ENCODE assay signal across 8 mouse cellular contexts in the genomic region with DNA sequence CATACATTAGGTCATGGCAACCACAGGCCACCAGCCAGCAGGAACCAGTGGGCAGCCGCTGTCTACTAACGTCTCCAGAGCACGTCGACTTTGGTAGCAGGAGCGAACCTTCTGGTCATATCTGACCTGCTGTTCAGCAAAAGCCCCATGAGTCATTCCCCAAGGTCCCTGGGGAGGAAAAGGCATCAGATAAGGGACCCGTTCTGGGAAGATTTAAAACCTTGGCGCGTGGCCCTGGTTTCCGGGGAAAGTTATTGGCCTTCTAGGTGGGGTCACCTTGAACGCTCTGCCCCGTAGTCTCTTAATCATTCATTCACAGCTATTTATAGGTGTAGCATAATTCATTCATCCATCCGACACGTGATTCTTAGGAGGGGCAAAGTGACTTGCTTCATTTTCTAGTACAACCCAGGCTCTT. TPM values are rescaled to one million over a fixed set of nuclear protein-coding genes. Genes with fewer than 3 reads are reported as not detected.
A peak's percentile ranks its signal among the peaks of the same experiment; 100 is the strongest.
DNase-seq lines count a peak whose midpoint lies in the region; ATAC-seq lines count a peak whose summit lies in the region.

No protein-coding gene starts in this region.

- no peak overlapping the region for H3K9ac ChIP-seq in heart, embryonic 15.5 days

- H3K4me1 ChIP-seq in heart, embryonic 15.5 days (replicated peaks): peaks cover 20% of the 10 kb centered on the region
- peaks cover 17% of the 10 kb centered on the region for H3K4me1 ChIP-seq in midbrain, embryonic 10.5 days

- peak; percentile 56; the same call in 1 of the 2 replicates for ATAC-seq in heart, embryonic 15.5 days (replicated peaks; ENCODE audit: insufficient number of reproducible peaks, insufficient read depth, low FRiP score, low read depth)

- H3K4me2 ChIP-seq in heart, embryonic 15.5 days: peak overlapping the region; percentile 5; the same call in 1 of the 2 replicates

- H3K4me3 ChIP-seq in heart, embryonic 15.5 days: no peak overlapping the region
- no peak overlapping the region for H3K4me3 ChIP-seq in midbrain, embryonic 10.5 days

- peak overlapping the region; percentile 39 for H3K27ac ChIP-seq in heart, embryonic 15.5 days
- no peak overlapping the region for H3K27ac ChIP-seq in midbrain, embryonic 10.5 days (replicated peaks)

- H3K27me3 ChIP-seq in heart, embryonic 15.5 days: no peaks in the 10 kb centered on the region
- H3K27me3 ChIP-seq in midbrain, embryonic 10.5 days (ENCODE audit: low read depth, poor library complexity, severe bottlenecking): no peaks in the 10 kb centered on the region

- DNase-seq in urinary bladder, adult 2 months (ENCODE audit: low spot score): peak; percentile 45
- no peak for DNase-seq in urinary bladder, postnatal 4 days (ENCODE audit: low spot score in 2 of 2)
- peak; percentile 92 to 94 for DNase-seq in kidney, postnatal 25 days
- DNase-seq in midbrain, embryonic 10.5 days (ENCODE audit: low spot score): no peak
- DNase-seq in cerebellum, postnatal 36 days: no peak
- no peak for DNase-seq in layer of hippocampus, adult 18-20 months (ENCODE audit: low spot score in 2 of 2)
- no peak for DNase-seq in right cerebral cortex, postnatal 4 days

- no peaks in the 10 kb centered on the region for H3K9me3 ChIP-seq in heart, embryonic 15.5 days (replicated peaks)
- no peaks in the 10 kb centered on the region for H3K9me3 ChIP-seq in midbrain, embryonic 10.5 days (replicated peaks)

- WGBS in heart, embryonic 15.5 days: 27% methylated on average over 13 of the region's 13 CpGs
- WGBS in midbrain, embryonic 10.5 days: 92% methylated on average over 13 of the region's 13 CpGs

- H3K36me3 ChIP-seq in heart, embryonic 15.5 days: no peaks in the 10 kb centered on the region
- no peaks in the 10 kb centered on the region for H3K36me3 ChIP-seq in midbrain, embryonic 10.5 days

RNA-seq across cellular contexts. Expression of a gene that starts 34.7 kb away (rescaled TPM):
- polyA plus RNA-seq in urinary bladder, adult 2 months (2012; rRNA removed): 12.6 and 28.4 TPM in 2 replicates
- 11.7 and 12.7 TPM in 2 replicates for polyA plus RNA-seq in heart, embryonic 15.5 days (2015; fragmentation: Nextera tagmentation; extraction: Ambion mirVana)
- 9.1 and 9.9 TPM in 2 replicates for polyA plus RNA-seq in midbrain, embryonic 10.5 days (2016; fragmentation: Nextera tagmentation; extraction: Ambion mirVana)
- 10 to 100 TPM; 43.7 to 44.5 TPM for total RNA-seq in layer of hippocampus, adult 18-20 months (2021)

RNA-seq across cellular contexts. Expression of a gene that starts 37.8 kb away (rescaled TPM):
- 35.8 and 40.0 TPM in 2 replicates for polyA plus RNA-seq in urinary bladder, adult 2 months (2012; rRNA removed)
- polyA plus RNA-seq in heart, embryonic 15.5 days (2015; fragmentation: Nextera tagmentation; extraction: Ambion mirVana): 14.9 and 21.5 TPM in 2 replicates
- 21.6 and 25.6 TPM in 2 replicates for polyA plus RNA-seq in midbrain, embryonic 10.5 days (2016; fragmentation: Nextera tagmentation; extraction: Ambion mirVana)
- total RNA-seq in layer of hippocampus, adult 18-20 months (2021): 10 to 100 TPM; 28.9 to 29.9 TPM

Comparison
In these comparisons a context has a peak if more than half of its experiments do, and no peak if none do; other contexts are left out.
1. DNase-seq: peak in urinary bladder, adult 2 months (single experiment) and kidney, postnatal 25 days (2 of 2); none in urinary bladder, postnatal 4 days (0 of 2), midbrain, embryonic 10.5 days (single experiment), cerebellum, postnatal 36 days (0 of 2), layer of hippocampus, adult 18-20 months (0 of 2) and right cerebral cortex, postnatal 4 days (single experiment).